Mouse (Mus musculus) lung, embryonic 15.5 days (tissue): ENCODE results near the gene Galnt10. TPM values are rescaled to one million over a fixed set of nuclear protein-coding genes. Genes with fewer than 3 reads are reported as not detected.

ENCODE experiments used
- ATAC-seq: fragments of 200-750 bp; cut with Nextera tagmentation; 2 replicates; pipeline ENCODE4 v1.8.0; 2017; ENCODE audit warnings: moderate number of reproducible peaks, borderline replicate concordance; ENCODE audit not compliant: low FRiP score, low TSS enrichment; ENCODE audit errors: extremely low read depth
- H3K27ac ChIP-seq: fragments of 300-500 bp; sonication (generic); 2 replicates; pipeline ENCODE4 v1.5.1; 2015; ENCODE audit warnings: moderate library complexity, mild to moderate bottlenecking, inconsistent platforms
- H3K27me3 ChIP-seq: fragments of 300-500 bp; sonication (generic); 2 replicates; pipeline ENCODE4 v1.6.1; 2015; ENCODE audit warnings: inconsistent platforms
- H3K36me3 ChIP-seq: fragments of 300-500 bp; sonication (generic); 2 replicates; pipeline ENCODE4 v1.6.1; 2015; ENCODE audit warnings: inconsistent platforms
- H3K4me1 ChIP-seq: fragments of 300-500 bp; sonication (generic); 2 replicates; pipeline ENCODE4 v1.6.1; 2015; ENCODE audit warnings: inconsistent platforms
- H3K4me2 ChIP-seq: fragments of 300-500 bp; sonication (generic); 2 replicates; pipeline ENCODE4 v1.6.1; 2015; ENCODE audit warnings: inconsistent platforms, mild to moderate bottlenecking, moderate library complexity
- H3K4me3 ChIP-seq: fragments of 300-500 bp; sonication (generic); 2 replicates; pipeline ENCODE4 v1.5.1; 2015; ENCODE audit warnings: mild to moderate bottlenecking, inconsistent platforms
- H3K9ac ChIP-seq: fragments of 300-500 bp; sonication (generic); 2 replicates; pipeline ENCODE4 v1.6.1; 2015; ENCODE audit warnings: inconsistent platforms
- H3K9me3 ChIP-seq: fragments of 300-500 bp; sonication (generic); 2 replicates; pipeline ENCODE4 v1.6.1; 2016; ENCODE audit warnings: inconsistent platforms
- WGBS: fragments of 180-500 bp; shearing (Covaris S2); methylation state at CpG from one replicate; pipeline ENCODE4 v1.1.7; 2015; 5-methylcytosine and 5-hydroxymethylcytosine counted together
- polyA plus RNA-seq: library from polyadenylated mRNA; unstranded; fragments of >200 nt; fragmentation: Nextera tagmentation; extraction: Ambion mirVana; gene quantifications from 2 replicates; pipeline ENCODE4 v1.2.1, GENCODE M21; 2015

Galnt10 gene
- polyA plus RNA-seq, 1 experiment from 2014 or later: 15.3 TPM

- WGBS: 85% methylated on average over 14 of the region's 14 CpGs
- Histone ChIP-seq H3K27ac (no peak overlapping the region), H3K4me3 (no peak overlapping the region), H3K4me1 (peaks cover 25% of the 10 kb centered on the region), H3K4me2 (no peak overlapping the region), H3K27me3 (no peaks in the 10 kb centered on the region), H3K36me3 (no peaks in the 10 kb centered on the region), H3K9ac (no peak overlapping the region), H3K9me3 (no peaks in the 10 kb centered on the region)
- no peak for ATAC-seq
Measured at GRCm38 (mm10) chr11:57652923-57653660, 7.8 kb downstream of the Galnt10 start.

GRCm38 (mm10) chr11:57653796-57654195, 8.6 kb downstream of the Galnt10 start:
- 75% methylated on average over 5 of the region's 5 CpGs for WGBS
- H3K27ac ChIP-seq: no peak overlapping the region
- H3K9ac ChIP-seq: no peak overlapping the region
- no peak overlapping the region for H3K4me2 ChIP-seq
- no peaks in the 10 kb centered on the region for H3K27me3 ChIP-seq
- ATAC-seq: no peak
- H3K4me3 ChIP-seq: no peak overlapping the region
- peaks cover 25% of the 10 kb centered on the region for H3K4me1 ChIP-seq
- H3K9me3 ChIP-seq: no peaks in the 10 kb centered on the region
- H3K36me3 ChIP-seq: no peaks in the 10 kb centered on the region

GRCm38 (mm10) chr11:57654386-57654785, 9.1 kb downstream of the Galnt10 start:
- H3K9ac ChIP-seq: no peak overlapping the region
- no peaks in the 10 kb centered on the region for H3K27me3 ChIP-seq
- H3K36me3 ChIP-seq: no peaks in the 10 kb centered on the region
- H3K9me3 ChIP-seq: no peaks in the 10 kb centered on the region
- H3K4me2 ChIP-seq: no peak overlapping the region
- no peak overlapping the region for H3K27ac ChIP-seq
- ATAC-seq: no peak
- peaks cover 25% of the 10 kb centered on the region for H3K4me1 ChIP-seq
- H3K4me3 ChIP-seq: no peak overlapping the region
- 46% methylated on average over 4 of the region's 4 CpGs for WGBS

GRCm38 (mm10) chr11:57654977-57655397, 9.7 kb downstream of the Galnt10 start:
- WGBS: 37% methylated on average over 5 of the region's 5 CpGs
- peaks cover 25% of the 10 kb centered on the region for H3K4me1 ChIP-seq

GRCm38 (mm10) chr11:57655669-57656325, 10.6 kb downstream of the Galnt10 start:
- H3K4me1 ChIP-seq: peaks cover 26% of the 10 kb centered on the region

More at GRCm38 (mm10) chr11:57654977-57655397, 9.7 kb downstream of the Galnt10 start:
- H3K9ac ChIP-seq: no peak overlapping the region
- H3K4me3 ChIP-seq: no peak overlapping the region
- H3K27ac ChIP-seq: no peak overlapping the region
- H3K4me2 ChIP-seq: no peak overlapping the region
- ATAC-seq: 0 out of 2 replicates have a peak, but pooled peaks have one; percentile 31
- H3K27me3 ChIP-seq: no peaks in the 10 kb centered on the region
- no peaks in the 10 kb centered on the region for H3K9me3 ChIP-seq
- H3K36me3 ChIP-seq: no peaks in the 10 kb centered on the region

DNA sequence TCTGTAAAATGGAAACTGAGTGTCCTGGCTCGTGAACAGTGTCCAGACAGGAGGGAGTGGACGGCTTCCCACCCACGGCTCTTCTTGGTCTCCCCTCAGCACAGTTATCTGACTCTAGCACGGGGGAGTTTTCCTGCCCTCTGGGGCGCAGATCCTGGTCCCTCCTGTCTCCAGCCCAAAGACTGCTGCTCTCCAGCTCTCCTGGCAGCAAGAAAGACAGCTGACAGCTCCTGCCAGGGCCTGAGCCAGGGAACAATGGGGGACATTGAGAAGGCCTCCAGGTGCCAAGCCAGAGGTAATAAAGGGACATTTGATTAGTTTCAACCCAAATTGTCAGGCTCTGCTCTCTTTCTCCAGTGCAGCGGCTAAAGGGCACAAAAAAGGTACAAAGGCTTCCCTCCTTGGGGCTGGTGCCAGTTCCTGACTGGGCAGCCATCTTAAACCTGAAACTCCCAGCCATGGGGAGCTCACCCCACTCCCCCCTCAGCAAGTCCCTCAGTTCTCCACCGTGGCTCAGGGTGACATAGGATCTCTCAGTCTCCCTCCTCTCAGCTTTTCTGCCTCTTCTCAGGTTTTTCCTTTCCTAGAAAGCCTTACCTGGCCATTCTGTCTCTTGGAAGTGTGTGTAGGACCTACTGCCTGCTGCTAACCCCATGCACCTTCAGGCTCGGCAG, 11.5 kb downstream of the Galnt10 start:
- no peak overlapping the region for H3K27ac ChIP-seq
- no peak overlapping the region for H3K9ac ChIP-seq
- no peaks in the 10 kb centered on the region for H3K27me3 ChIP-seq
- no peak overlapping the region for H3K4me2 ChIP-seq
- ATAC-seq: no peak
- 68% methylated on average over 8 of the region's 8 CpGs for whole genome bisulfite sequencing
- peaks cover 20% of the 10 kb centered on the region for H3K4me1 ChIP-seq
- H3K4me3 ChIP-seq: no peak overlapping the region
- no peaks in the 10 kb centered on the region for H3K36me3 ChIP-seq
- no peaks in the 10 kb centered on the region for H3K9me3 ChIP-seq

More at GRCm38 (mm10) chr11:57655669-57656325, 10.6 kb downstream of the Galnt10 start:
- Histone ChIP-seq H3K4me3 (no peak overlapping the region), H3K9ac (no peak overlapping the region), H3K36me3 (no peaks in the 10 kb centered on the region), H3K27ac (no peak overlapping the region), H3K9me3 (no peaks in the 10 kb centered on the region), H3K27me3 (no peaks in the 10 kb centered on the region), H3K4me2 (no peak overlapping the region)
- ATAC-seq: no peak
- 55% methylated on average over 10 of the region's 10 CpGs for WGBS

DNA sequence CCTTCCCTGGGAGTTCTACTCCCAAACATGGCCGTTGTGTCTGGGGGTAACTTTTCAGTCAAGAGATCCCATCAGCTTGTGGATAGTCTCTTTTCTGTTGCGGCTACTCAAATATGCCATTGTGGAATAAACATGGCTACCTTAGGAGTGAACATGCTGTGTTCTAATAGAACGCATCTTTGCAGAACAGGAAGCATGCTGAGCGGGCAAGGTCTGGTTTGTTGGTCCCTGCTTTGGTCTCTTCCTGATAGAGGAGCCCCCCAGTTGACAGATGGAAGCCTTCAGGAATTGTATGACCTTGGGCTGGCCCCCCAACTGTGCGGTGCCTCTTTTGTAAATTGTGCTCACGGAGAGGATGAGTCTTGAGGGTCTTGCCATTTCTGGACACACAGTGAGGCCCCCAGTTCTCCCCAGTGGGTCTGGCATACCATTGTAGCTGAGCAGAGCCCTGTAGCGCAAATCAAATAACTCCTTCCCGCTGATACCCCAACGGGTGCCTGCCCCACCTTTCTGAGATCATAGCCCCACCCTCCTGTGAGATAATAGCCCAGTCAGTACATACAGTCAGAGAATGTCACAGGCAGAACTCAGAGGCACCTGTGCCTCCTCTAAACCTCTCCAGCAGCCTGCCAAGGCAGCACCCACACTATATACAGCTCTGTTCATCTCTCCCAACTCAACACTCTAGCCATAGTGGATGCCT, 12.3 kb downstream of the Galnt10 start:
- WGBS: 73% methylated on average over 9 of the region's 9 CpGs
- Histone ChIP-seq H3K36me3 (no peaks in the 10 kb centered on the region), H3K9ac (no peak overlapping the region), H3K4me2 (no peak overlapping the region), H3K4me3 (no peak overlapping the region), H3K4me1 (peaks cover 15% of the 10 kb centered on the region), H3K9me3 (no peaks in the 10 kb centered on the region), H3K27me3 (no peaks in the 10 kb centered on the region), H3K27ac (no peak overlapping the region)
- ATAC-seq: no peak

DNA sequence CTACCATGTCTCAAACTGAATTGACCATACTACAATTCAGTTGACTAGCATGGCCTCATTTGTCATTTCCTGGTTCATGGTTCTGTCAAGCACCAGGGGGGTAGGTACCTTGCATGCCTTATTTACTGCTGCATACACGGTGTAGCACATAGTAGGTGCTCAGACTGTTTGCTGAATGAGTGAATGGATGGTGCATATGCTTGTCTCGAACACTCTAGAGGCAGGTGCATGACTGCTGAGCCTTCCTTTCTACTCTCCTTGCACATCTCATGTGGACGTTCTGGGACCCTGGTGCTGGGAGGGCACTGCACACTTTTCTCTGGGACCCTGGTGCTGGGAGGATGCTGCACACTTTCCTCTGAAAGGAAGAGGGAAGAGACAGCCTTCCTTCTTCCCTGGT, 13.0 kb downstream of the Galnt10 start:
- Histone ChIP-seq H3K36me3 (no peaks in the 10 kb centered on the region), H3K4me3 (no peak overlapping the region), H3K27me3 (no peaks in the 10 kb centered on the region), H3K9me3 (no peaks in the 10 kb centered on the region), H3K4me1 (peaks cover 15% of the 10 kb centered on the region), H3K27ac (no peak overlapping the region), H3K9ac (no peak overlapping the region), H3K4me2 (no peak overlapping the region)
- ATAC-seq: no peak
- 85% methylated on average over 3 of the region's 3 CpGs for WGBS

GRCm38 (mm10) chr11:57658751-57659150, 13.5 kb downstream of the Galnt10 start:
- peaks cover 13% of the 10 kb centered on the region for H3K4me1 ChIP-seq
- 79% methylated on average over 6 of the region's 6 CpGs for WGBS

DNA sequence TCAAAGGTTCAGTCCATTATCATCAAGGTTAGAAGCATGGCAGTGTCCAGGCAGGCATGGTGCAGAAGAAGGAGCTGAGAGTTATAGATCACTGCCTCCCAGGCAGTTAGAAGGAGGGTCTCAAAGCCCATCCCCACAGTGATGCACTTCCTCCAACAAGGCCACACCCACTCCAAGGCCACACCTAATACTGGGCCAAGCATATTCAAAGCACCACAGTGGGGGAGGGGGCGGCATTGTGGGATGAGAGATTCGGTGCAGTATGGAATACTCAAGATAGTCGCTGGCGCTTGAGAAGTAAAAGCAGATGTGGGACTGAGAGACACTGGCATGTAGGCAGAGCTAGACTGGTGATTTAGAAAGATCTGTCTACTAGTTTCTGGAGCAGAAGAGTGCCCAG, 14.9 kb downstream of the Galnt10 start:
- 87% methylated on average over 4 of the region's 4 CpGs for WGBS
- ATAC-seq: no peak

More at GRCm38 (mm10) chr11:57658751-57659150, 13.5 kb downstream of the Galnt10 start:
- Histone ChIP-seq H3K9ac (no peak overlapping the region), H3K27ac (no peak overlapping the region), H3K27me3 (no peaks in the 10 kb centered on the region), H3K9me3 (no peaks in the 10 kb centered on the region), H3K36me3 (no peaks in the 10 kb centered on the region), H3K4me2 (no peak overlapping the region), H3K4me3 (no peak overlapping the region)
- no peak for ATAC-seq

DNA sequence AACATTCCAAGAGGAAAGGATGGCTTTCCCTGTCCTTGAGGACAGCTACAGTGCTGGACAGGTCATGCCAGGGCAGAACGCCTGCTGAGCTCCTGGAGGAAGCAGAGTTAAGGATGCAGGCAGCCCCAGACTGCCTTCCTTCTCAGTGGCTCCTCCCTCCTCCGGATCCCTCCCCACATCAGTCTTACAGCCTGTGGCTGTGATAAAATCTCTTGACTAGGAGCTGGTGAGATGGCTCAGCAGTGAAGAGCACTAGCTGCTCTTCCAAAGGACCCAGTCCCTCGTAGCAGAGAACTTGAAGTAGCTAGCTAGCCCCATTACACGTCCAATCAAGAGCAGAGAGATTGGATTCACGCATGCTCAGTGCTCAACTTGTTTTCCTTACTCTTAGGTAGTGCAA, 15.6 kb downstream of the Galnt10 start:
- Histone ChIP-seq H3K27me3 (no peaks in the 10 kb centered on the region), H3K27ac (no peak overlapping the region), H3K9me3 (no peaks in the 10 kb centered on the region), H3K4me3 (no peak overlapping the region), H3K36me3 (no peaks in the 10 kb centered on the region), H3K9ac (no peak overlapping the region), H3K4me2 (no peak overlapping the region), H3K4me1 (peaks cover 6% of the 10 kb centered on the region; the same call in 1 of the 2 replicates)
- WGBS: 33% methylated on average over 5 of the region's 5 CpGs
- no peak for ATAC-seq

More for the DNA sequence above, 14.9 kb downstream of the Galnt10 start:
- H3K9ac ChIP-seq: no peak overlapping the region
- no peaks in the 10 kb centered on the region for H3K36me3 ChIP-seq
- no peaks in the 10 kb centered on the region for H3K27me3 ChIP-seq
- no peak overlapping the region for H3K27ac ChIP-seq
- H3K4me1 ChIP-seq: peaks cover 6% of the 10 kb centered on the region; the same call in 1 of the 2 replicates
- H3K4me3 ChIP-seq: no peak overlapping the region
- no peaks in the 10 kb centered on the region for H3K9me3 ChIP-seq
- H3K4me2 ChIP-seq: no peak overlapping the region
